Mouse (Mus musculus) liver, embryonic 12.5 days (tissue): Measurements from ENCODE around the gene Ccdc70. TPM values are rescaled to one million over a fixed set of nuclear protein-coding genes. Genes with fewer than 3 reads are reported as not detected.

Source experiments
- ATAC-seq: fragments of 200-750 bp; cut with Nextera tagmentation; 2 replicates; pipeline ENCODE4 v1.8.0; 2017; ENCODE audit warnings: moderate number of reproducible peaks, mild to moderate bottlenecking, moderate library complexity
- H3K27ac ChIP-seq: fragments of 300-500 bp; sonication (generic); 2 replicates; pipeline ENCODE4 v1.5.1; 2016; ENCODE audit warnings: mild to moderate bottlenecking
- H3K27me3 ChIP-seq: fragments of 300-500 bp; sonication (generic); replicated peaks from 2 replicates; pipeline ENCODE4 v1.6.1; 2016; ENCODE audit warnings: mild to moderate bottlenecking, moderate library complexity
- H3K36me3 ChIP-seq: fragments of 300-500 bp; sonication (generic); 2 replicates; pipeline ENCODE4 v1.6.1; 2016; ENCODE audit warnings: mild to moderate bottlenecking, moderate library complexity
- H3K4me1 ChIP-seq: fragments of 300-500 bp; sonication (generic); 2 replicates; pipeline ENCODE4 v1.6.1; 2016
- H3K4me2 ChIP-seq: fragments of 300-500 bp; sonication (generic); 2 replicates; pipeline ENCODE4 v1.6.1; 2016; ENCODE audit warnings: mild to moderate bottlenecking, moderate library complexity
- H3K4me3 ChIP-seq: fragments of 300-500 bp; sonication (generic); 2 replicates; pipeline ENCODE4 v1.5.1; 2016; ENCODE audit warnings: mild to moderate bottlenecking, moderate library complexity
- H3K9ac ChIP-seq: fragments of 300-500 bp; sonication (generic); 2 replicates; pipeline ENCODE4 v1.6.1; 2016; ENCODE audit warnings: mild to moderate bottlenecking, moderate library complexity
- H3K9me3 ChIP-seq: fragments of 300-500 bp; sonication (generic); replicated peaks from 2 replicates; pipeline ENCODE4 v1.6.1; 2016; ENCODE audit warnings: mild to moderate bottlenecking, moderate library complexity
- WGBS: fragments of 180-500 bp; shearing (Covaris S2); methylation state at CpG from one replicate; pipeline ENCODE4 v1.1.7; 2016; ENCODE audit not compliant: insufficient replicate concordance; 5-methylcytosine and 5-hydroxymethylcytosine counted together
- polyA plus RNA-seq: library from polyadenylated mRNA; unstranded; fragments of >200 nt; fragmentation: Nextera tagmentation; extraction: Ambion mirVana; gene quantifications from 2 replicates; pipeline ENCODE4 v1.2.1, GENCODE M21; 2016

Ccdc70 gene
- polyA plus RNA-seq, 1 experiment from 2014 or later: not detected

GRCm38 (mm10) chr8:21992184-21992583, 22.6 kb downstream of the Ccdc70 start:
- Histone ChIP-seq H3K4me2 (no peak overlapping the region), H3K27ac (no peak overlapping the region), H3K9ac (no peak overlapping the region), H3K36me3 (peaks cover 74% of the 10 kb centered on the region), H3K9me3 (no peaks in the 10 kb centered on the region), H3K4me3 (no peak overlapping the region), H3K4me1 (no peaks in the 10 kb centered on the region), H3K27me3 (no peaks in the 10 kb centered on the region)
- 29% methylated on average over 6 of the region's 6 CpGs for WGBS
- 0 out of 2 replicates have a peak, but pooled peaks have one; percentile 32 for ATAC-seq

GRCm38 (mm10) chr8:21995181-21995580, 25.6 kb downstream of the Ccdc70 start:
- H3K4me2 ChIP-seq: no peak overlapping the region
- ATAC-seq: no peak
- H3K36me3 ChIP-seq: peaks cover 94% of the 10 kb centered on the region
- H3K9me3 ChIP-seq: no peaks in the 10 kb centered on the region
- H3K4me3 ChIP-seq: no peak overlapping the region
- WGBS: 44% methylated on average over 3 of the region's 3 CpGs
- no peaks in the 10 kb centered on the region for H3K4me1 ChIP-seq
- H3K9ac ChIP-seq: no peak overlapping the region
- no peak overlapping the region for H3K27ac ChIP-seq
- no peaks in the 10 kb centered on the region for H3K27me3 ChIP-seq

- Histone ChIP-seq H3K9ac (no peak overlapping the region), H3K4me2 (no peak overlapping the region), H3K27ac (no peak overlapping the region), H3K9me3 (no peaks in the 10 kb centered on the region), H3K36me3 (peaks cover 95% of the 10 kb centered on the region), H3K27me3 (no peaks in the 10 kb centered on the region), H3K4me3 (no peak overlapping the region), H3K4me1 (no peaks in the 10 kb centered on the region)
- peak; percentile 54; the same call in 1 of the 2 replicates for ATAC-seq
- 75% methylated on average over 14 of the region's 14 CpGs for WGBS
Measured at GRCm38 (mm10) chr8:22004750-22005522, 35.4 kb downstream of the Ccdc70 start.

GRCm38 (mm10) chr8:22006423-22006822, 36.8 kb downstream of the Ccdc70 start:
- Histone ChIP-seq H3K4me1 (no peaks in the 10 kb centered on the region), H3K4me2 (no peak overlapping the region), H3K27ac (no peak overlapping the region), H3K27me3 (no peaks in the 10 kb centered on the region), H3K9ac (no peak overlapping the region), H3K4me3 (no peak overlapping the region), H3K36me3 (peaks cover 95% of the 10 kb centered on the region), H3K9me3 (no peaks in the 10 kb centered on the region)
- WGBS: 72% methylated on average over 6 of the region's 6 CpGs
- ATAC-seq: no peak

GRCm38 (mm10) chr8:22009403-22009802, 39.8 kb downstream of the Ccdc70 start:
- H3K4me2 ChIP-seq: no peak overlapping the region
- H3K4me3 ChIP-seq: no peak overlapping the region
- 58% methylated on average over 3 of the region's 3 CpGs for WGBS
- H3K27ac ChIP-seq: no peak overlapping the region
- no peaks in the 10 kb centered on the region for H3K27me3 ChIP-seq
- H3K36me3 ChIP-seq: peaks cover 95% of the 10 kb centered on the region
- no peak for ATAC-seq
- H3K9me3 ChIP-seq: no peaks in the 10 kb centered on the region
- no peak overlapping the region for H3K9ac ChIP-seq
- no peaks in the 10 kb centered on the region for H3K4me1 ChIP-seq

GRCm38 (mm10) chr8:22013034-22013707, 43.6 kb downstream of the Ccdc70 start:
- WGBS: 74% methylated on average over 24 of the region's 24 CpGs
- no peak overlapping the region for H3K4me3 ChIP-seq
- peaks cover 97% of the 10 kb centered on the region for H3K36me3 ChIP-seq
- no peaks in the 10 kb centered on the region for H3K27me3 ChIP-seq
- no peaks in the 10 kb centered on the region for H3K9me3 ChIP-seq
- no peak overlapping the region for H3K9ac ChIP-seq
- no peaks in the 10 kb centered on the region for H3K4me1 ChIP-seq
- H3K4me2 ChIP-seq: no peak overlapping the region
- no peak overlapping the region for H3K27ac ChIP-seq
- ATAC-seq: no peak

- no peak overlapping the region for H3K4me2 ChIP-seq
- 77% methylated on average over 7 of the region's 7 CpGs for whole genome bisulfite sequencing
- H3K27ac ChIP-seq: no peak overlapping the region
Measured at GRCm38 (mm10) chr8:22017731-22018130, 48.2 kb downstream of the Ccdc70 start.

GRCm38 (mm10) chr8:22019498-22019897, 49.9 kb downstream of the Ccdc70 start:
- no peak for ATAC-seq
- no peak overlapping the region for H3K4me2 ChIP-seq
- H3K36me3 ChIP-seq: peaks cover 92% of the 10 kb centered on the region
- WGBS: 76% methylated on average over 5 of the region's 5 CpGs
- no peaks in the 10 kb centered on the region for H3K27me3 ChIP-seq
- no peak overlapping the region for H3K27ac ChIP-seq
- no peaks in the 10 kb centered on the region for H3K9me3 ChIP-seq
- H3K4me1 ChIP-seq: no peaks in the 10 kb centered on the region
- no peak overlapping the region for H3K9ac ChIP-seq
- H3K4me3 ChIP-seq: no peak overlapping the region

More at GRCm38 (mm10) chr8:22017731-22018130, 48.2 kb downstream of the Ccdc70 start:
- Histone ChIP-seq H3K27me3 (no peaks in the 10 kb centered on the region), H3K9ac (no peak overlapping the region), H3K4me1 (no peaks in the 10 kb centered on the region), H3K4me3 (no peak overlapping the region), H3K9me3 (no peaks in the 10 kb centered on the region), H3K36me3 (peaks cover 99% of the 10 kb centered on the region)
- no peak for ATAC-seq

GRCm38 (mm10) chr8:22022244-22022643, 52.7 kb downstream of the Ccdc70 start:
- H3K27me3 ChIP-seq: no peaks in the 10 kb centered on the region
- H3K27ac ChIP-seq: no peak overlapping the region
- 58% methylated on average over 7 of the region's 7 CpGs for WGBS
- no peaks in the 10 kb centered on the region for H3K4me1 ChIP-seq
- no peak for ATAC-seq
- no peak overlapping the region for H3K9ac ChIP-seq
- H3K4me3 ChIP-seq: no peak overlapping the region
- H3K4me2 ChIP-seq: no peak overlapping the region
- H3K36me3 ChIP-seq: peaks cover 88% of the 10 kb centered on the region
- H3K9me3 ChIP-seq: no peaks in the 10 kb centered on the region

Other genes starting within 250 kb of the Ccdc70 start
- gene Defa24, start 235.3 kb upstream of the Ccdc70 start, polyA plus RNA-seq: not detected in 2 replicates
- not detected in 2 replicates for gene Defb50, start 146.2 kb upstream of the Ccdc70 start, polyA plus RNA-seq
- gene Defb2, start 129.8 kb upstream of the Ccdc70 start, polyA plus RNA-seq: not detected in 2 replicates
- gene Defb10, start 110.9 kb upstream of the Ccdc70 start, polyA plus RNA-seq: not detected in 2 replicates
- not detected in 2 replicates for gene Defb9, start 84.4 kb upstream of the Ccdc70 start, polyA plus RNA-seq
- gene Defb11, start 63.4 kb upstream of the Ccdc70 start, polyA plus RNA-seq: not detected in 2 replicates
- not detected in 2 replicates for gene Defb15, start 37.1 kb upstream of the Ccdc70 start, polyA plus RNA-seq
- gene Defb35, start 31.4 kb upstream of the Ccdc70 start, polyA plus RNA-seq: not detected in 2 replicates
- gene Defb13, start 23.0 kb upstream of the Ccdc70 start, polyA plus RNA-seq: not detected in 2 replicates
- gene Fam90a1a, start 11.1 kb upstream of the Ccdc70 start, polyA plus RNA-seq: not detected in 2 replicates
- gene Atp7b, start 90.5 kb downstream of the Ccdc70 start, polyA plus RNA-seq: 14.3 and 15.8 TPM in 2 replicates
- 15.1 and 15.2 TPM in 2 replicates for gene Alg11, start 90.9 kb downstream of the Ccdc70 start, polyA plus RNA-seq
- not detected in 2 replicates for gene Nek5, start 155.3 kb downstream of the Ccdc70 start, polyA plus RNA-seq
- 1.9 and 2.3 TPM in 2 replicates for gene Nek3, start 196.7 kb downstream of the Ccdc70 start, polyA plus RNA-seq
- gene Ckap2, start 216.0 kb downstream of the Ccdc70 start, polyA plus RNA-seq: 27.3 and 28.4 TPM in 2 replicates
- 13.4 and 13.9 TPM in 2 replicates for gene Vps36, start 223.0 kb downstream of the Ccdc70 start, polyA plus RNA-seq